Mouse (Mus musculus): ENCODE measurements around the gene Olfr63.
"Not testable (repeated sequence)": the region's sequence is repeated elsewhere in the genome, so short reads cannot be mapped to it uniquely, and the experiment has no call there.

Gene Olfr63

GRCm38 (mm10) chr17:33264376-33264775, at the start of gene Olfr63:
Gene Olfr63, plus strand, starts transcription at chr17:33264676.
- no peak for DNase-seq (ENCODE audit: low read depth)

GRCm38 (mm10) chr17:33221590-33221989, 42.9 kb upstream of the Olfr63 start, which contains the start of gene Olfr1564:
Gene Olfr1564, minus strand, starts transcription at chr17:33221690.
- no peak for DNase-seq (ENCODE audit: low read depth)

GRCm38 (mm10) chr17:33236646-33237045, 27.8 kb upstream of the Olfr63 start:
- not testable (repeated sequence) for DNase-seq (ENCODE audit: low read depth)

- not testable (repeated sequence) for DNase-seq (ENCODE audit: low read depth)
Measured at GRCm38 (mm10) chr17:33254530-33255318, 9.8 kb upstream of the Olfr63 start, which contains the start of gene Zfp955a. Gene Zfp955a, minus strand, starts transcription at chr17:33255145.

GRCm38 (mm10) chr17:33255319-33255657, 9.2 kb upstream of the Olfr63 start:
- not testable (repeated sequence) for DNase-seq (ENCODE audit: low read depth)

- DNase-seq (ENCODE audit: low read depth), result no peak
Measured at GRCm38 (mm10) chr17:33268907-33269306, 4.4 kb downstream of the Olfr63 start.

DNA sequence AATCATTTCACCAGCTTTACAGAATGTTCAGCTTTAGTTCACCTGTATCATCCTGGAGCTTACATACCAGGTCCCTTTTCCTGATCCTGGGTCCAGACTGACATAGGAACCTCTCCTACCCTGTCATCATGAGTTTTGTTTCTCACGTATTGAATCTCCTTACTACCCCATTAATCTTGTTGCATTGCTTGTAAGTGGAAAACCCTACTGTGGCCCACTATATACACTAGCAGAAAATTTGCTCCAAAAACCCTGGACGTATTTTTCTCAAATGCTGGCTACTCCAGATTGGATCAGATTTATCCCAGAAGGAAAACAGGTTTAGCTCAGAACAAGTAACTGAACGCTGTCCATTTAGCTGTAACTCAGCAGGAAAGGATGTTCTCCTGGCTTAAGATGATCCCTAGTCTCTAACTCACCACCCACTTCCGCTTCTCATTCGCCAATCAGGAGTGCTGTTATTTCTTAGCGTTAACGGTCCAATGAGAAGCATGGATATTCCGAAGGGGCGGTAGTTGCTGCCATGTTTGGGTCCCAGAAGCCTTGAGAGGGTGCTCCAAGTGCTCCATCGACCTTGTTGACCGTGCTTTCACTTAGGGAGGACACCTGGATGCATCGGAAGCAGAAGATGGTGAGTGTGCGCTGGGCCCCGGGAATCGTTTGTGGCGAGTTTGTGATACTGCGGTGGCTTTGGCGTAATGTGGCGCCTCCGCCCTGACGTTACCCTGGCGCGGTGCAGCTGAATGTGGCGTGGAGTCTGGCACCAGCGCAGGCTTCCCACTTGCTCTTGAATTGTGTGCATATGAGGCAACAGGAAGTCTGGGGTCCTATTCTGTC, 24.8 kb downstream of the Olfr63 start, which contains the start of gene Zfp955b:
TSS of gene Zfp955b (plus strand) at position 506 of the 837 bp plus-strand sequence.
- DNase-seq (ENCODE audit: low read depth), result not testable (repeated sequence)

- DNase-seq (ENCODE audit: low read depth), result not testable (repeated sequence)
Measured at GRCm38 (mm10) chr17:33289876-33290149, 25.3 kb downstream of the Olfr63 start.
